Mouse (Mus musculus) liver, embryonic 14.5 days (tissue): ENCODE results near the gene Scube2. TPM values are rescaled to one million over a fixed set of nuclear protein-coding genes. Genes with fewer than 3 reads are reported as not detected.

ENCODE experiments used
- ATAC-seq: fragments of 200-750 bp; cut with Nextera tagmentation; 2 replicates; pipeline ENCODE4 v1.8.0; 2017; ENCODE audit warnings: moderate number of reproducible peaks, mild to moderate bottlenecking, moderate library complexity; ENCODE audit not compliant: insufficient read depth
- DNase-seq, 3 experiments: peaks; one replicate each; pipeline ENCODE4 v3.0.0-alpha.2; 2012 to 2013; ENCODE audit warnings: low read depth in 3 of 3, low spot score in 3 of 3
- H3K27ac ChIP-seq: fragments of 300-500 bp; sonication (generic); 2 replicates; pipeline ENCODE4 v1.5.1; 2014; ENCODE audit warnings: moderate library complexity, mild to moderate bottlenecking, control low read depth, inconsistent platforms
- H3K27me3 ChIP-seq: fragments of 300-500 bp; sonication (generic); 2 replicates; pipeline ENCODE4 v1.6.1; 2014; ENCODE audit warnings: mild to moderate bottlenecking, low read length, moderate library complexity; ENCODE audit not compliant: control insufficient read depth, insufficient read depth
- H3K36me3 ChIP-seq: fragments of 300-500 bp; sonication (generic); replicated peaks from 2 replicates; pipeline ENCODE4 v1.6.1; 2014; ENCODE audit warnings: low read depth; ENCODE audit not compliant: control insufficient read depth, insufficient read depth
- H3K4me1 ChIP-seq, 2 experiments: fragments of 200-500 bp in 1 of 2; fragments of 300-500 bp in 1 of 2; sonication (generic) in 1 of 2; replicated peaks; 2 replicates each; pipeline ENCODE4 v1.6.1; 2012 to 2014; ENCODE audit warnings: antibody characterized with exemption in 1 of 2, inconsistent platforms in 1 of 2, low read length in 1 of 2; ENCODE audit not compliant: control insufficient read depth in 2 of 2, insufficient read depth in 2 of 2
- H3K4me2 ChIP-seq: fragments of 300-500 bp; sonication (generic); 2 replicates; pipeline ENCODE4 v1.6.1; 2014; ENCODE audit warnings: low read depth, mild to moderate bottlenecking, control low read depth, moderate library complexity
- H3K4me3 ChIP-seq, 2 experiments: fragments of 200-500 bp in 1 of 2; fragments of 300-500 bp in 1 of 2; sonication (generic) in 1 of 2; 2 replicates each; pipeline ENCODE4 v1.5.1; 2012 to 2014; ENCODE audit warnings: low read depth in 2 of 2, low read length in 2 of 2, mild to moderate bottlenecking in 2 of 2, control low read depth in 1 of 2, inconsistent platforms in 1 of 2, moderate library complexity in 1 of 2; ENCODE audit not compliant: insufficient read depth in 1 of 2
- H3K9ac ChIP-seq: fragments of 300-500 bp; sonication (generic); replicated peaks from 2 replicates; pipeline ENCODE4 v1.6.1; 2014; ENCODE audit warnings: mild to moderate bottlenecking, control low read depth, moderate library complexity
- H3K9me3 ChIP-seq: fragments of 300-500 bp; sonication (generic); 2 replicates; pipeline ENCODE4 v1.6.1; 2016; ENCODE audit warnings: low read length, mixed read lengths; ENCODE audit not compliant: control insufficient read depth
- CTCF ChIP-seq: IDR thresholded peaks from 2 replicates; pipeline ENCODE4 v1.5.1; 2016; ENCODE audit warnings: antibody characterized with exemption, low read depth, control low read depth
- EP300 ChIP-seq: IDR thresholded peaks from 2 replicates; pipeline ENCODE4 v1.6.1; 2016; ENCODE audit warnings: antibody characterized with exemption, low read depth
- WGBS: fragments of 180-500 bp; shearing (Covaris S2); extraction: QIAGEN DNeasy Blood & Tissue Kit; methylation state at CpG from one replicate; pipeline ENCODE4 v1.1.7; 2014; ENCODE audit not compliant: insufficient replicate concordance; 5-methylcytosine and 5-hydroxymethylcytosine counted together
- polyA plus RNA-seq, 2 experiments: library from polyadenylated mRNA; depleted of rRNA in 1 of 2; stranded (reverse) in 1 of 2; unstranded in 1 of 2; fragments of >200 nt; fragmentation: Nextera tagmentation in 1 of 2; extraction: Ambion mirVana in 1 of 2; gene quantifications; 2 replicates each; pipeline versions ENCODE4 v1.2.1 to v1.2.3; 2012 to 2014

Scube2 gene
- polyA plus RNA-seq, 2 experiments, result 0.01 to 0.03 TPM

- Histone ChIP-seq H3K4me2 (no peak overlapping the region), H3K4me1 (no peaks in the 10 kb centered on the region), H3K27ac (no peak overlapping the region), H3K9me3 (no peaks in the 10 kb centered on the region), H3K4me3 (no peak overlapping the region), H3K9ac (no peak overlapping the region), H3K27me3 (no peaks in the 10 kb centered on the region), H3K36me3 (peaks cover 3% of the 10 kb centered on the region)
- 71% methylated on average over 4 of the region's 4 CpGs for whole genome bisulfite sequencing
- ATAC-seq (no peak), DNase-seq (no peak)
- TF ChIP-seq EP300, result no peak
- TF ChIP-seq CTCF, result no peak
Observed at GRCm38 (mm10) chr7:109891786-109892185, 26.3 kb upstream of the Scube2 start.

- ATAC-seq (no peak), DNase-seq (no peak)
- Histone ChIP-seq H3K9ac (no peak overlapping the region), H3K36me3 (no peaks in the 10 kb centered on the region; the same call in 1 of the 2 replicates), H3K27ac (no peak overlapping the region), H3K4me3 (no peak overlapping the region), H3K4me1 (no peaks in the 10 kb centered on the region), H3K9me3 (no peaks in the 10 kb centered on the region), H3K27me3 (no peaks in the 10 kb centered on the region), H3K4me2 (no peak overlapping the region)
- 76% methylated on average over 2 of the region's 2 CpGs for WGBS
- TF ChIP-seq CTCF, result no peak
- no peak for TF ChIP-seq EP300
Observed at GRCm38 (mm10) chr7:109890256-109890655, 24.8 kb upstream of the Scube2 start.

GRCm38 (mm10) chr7:109889300-109889699, 23.8 kb upstream of the Scube2 start:
- Histone ChIP-seq H3K27me3 (no peaks in the 10 kb centered on the region), H3K4me3 (no peak overlapping the region), H3K9ac (no peak overlapping the region), H3K27ac (no peak overlapping the region), H3K4me2 (no peak overlapping the region), H3K36me3 (no peaks in the 10 kb centered on the region; the same call in 1 of the 2 replicates), H3K9me3 (no peaks in the 10 kb centered on the region), H3K4me1 (no peaks in the 10 kb centered on the region)
- TF ChIP-seq CTCF, result no peak
- no peak for TF ChIP-seq EP300
- DNase-seq, result no peak
- WGBS, result 52% methylated on average over 5 of the region's 5 CpGs
- no peak for ATAC-seq

GRCm38 (mm10) chr7:109886249-109886648, 20.8 kb upstream of the Scube2 start:
- no peak for DNase-seq
- no peak for TF ChIP-seq CTCF
- TF ChIP-seq EP300, result no peak
- H3K27ac ChIP-seq, result no peak overlapping the region
- no peak overlapping the region for H3K9ac ChIP-seq
- H3K4me2 ChIP-seq, result no peak overlapping the region
- H3K4me1 ChIP-seq, result no peaks in the 10 kb centered on the region
- ATAC-seq, result no peak
- H3K9me3 ChIP-seq, result no peaks in the 10 kb centered on the region
- WGBS, result 72% methylated on average over 1 of the region's 1 CpGs
- H3K4me3 ChIP-seq, result no peak overlapping the region
- H3K36me3 ChIP-seq, result no peaks in the 10 kb centered on the region
- no peaks in the 10 kb centered on the region for H3K27me3 ChIP-seq

- no peak overlapping the region for H3K4me2 ChIP-seq
- no peak overlapping the region for H3K4me3 ChIP-seq
- ATAC-seq, result no peak
- no peak for DNase-seq
- no peak overlapping the region for H3K27ac ChIP-seq
- no peak overlapping the region for H3K9ac ChIP-seq
- H3K36me3 ChIP-seq, result no peaks in the 10 kb centered on the region
- 67% methylated on average over 2 of the region's 2 CpGs for WGBS
- no peaks in the 10 kb centered on the region for H3K9me3 ChIP-seq
- TF ChIP-seq EP300 (no peak), CTCF (no peak)
- no peaks in the 10 kb centered on the region for H3K4me1 ChIP-seq
- H3K27me3 ChIP-seq, result no peaks in the 10 kb centered on the region
Observed at GRCm38 (mm10) chr7:109882574-109882973, 17.1 kb upstream of the Scube2 start.
